Mouse (Mus musculus) thymus, postnatal 4 days (tissue): ENCODE data around the gene Tert.

ENCODE experiments used
- DNase-seq: peaks from one replicate; pipeline ENCODE4 v3.0.0; 2021

Tert gene

DNA sequence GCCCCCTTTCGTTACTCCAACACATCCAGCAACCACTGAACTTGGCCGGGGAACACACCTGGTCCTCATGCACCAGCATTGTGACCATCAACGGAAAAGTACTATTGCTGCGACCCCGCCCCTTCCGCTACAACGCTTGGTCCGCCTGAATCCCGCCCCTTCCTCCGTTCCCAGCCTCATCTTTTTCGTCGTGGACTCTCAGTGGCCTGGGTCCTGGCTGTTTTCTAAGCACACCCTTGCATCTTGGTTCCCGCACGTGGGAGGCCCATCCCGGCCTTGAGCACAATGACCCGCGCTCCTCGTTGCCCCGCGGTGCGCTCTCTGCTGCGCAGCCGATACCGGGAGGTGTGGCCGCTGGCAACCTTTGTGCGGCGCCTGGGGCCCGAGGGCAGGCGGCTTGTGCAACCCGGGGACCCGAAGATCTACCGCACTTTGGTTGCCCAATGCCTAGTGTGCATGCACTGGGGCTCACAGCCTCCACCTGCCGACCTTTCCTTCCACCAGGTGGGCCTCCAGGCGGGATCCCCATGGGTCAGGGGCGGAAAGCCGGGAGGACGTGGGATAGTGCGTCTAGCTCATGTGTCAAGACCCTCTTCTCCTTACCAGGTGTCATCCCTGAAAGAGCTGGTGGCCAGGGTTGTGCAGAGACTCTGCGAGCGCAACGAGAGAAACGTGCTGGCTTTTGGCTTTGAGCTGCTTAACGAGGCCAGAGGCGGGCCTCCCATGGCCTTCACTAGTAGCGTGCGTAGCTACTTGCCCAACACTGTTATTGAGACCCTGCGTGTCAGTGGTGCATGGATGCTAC, at the start of gene Tert:
Gene Tert (plus strand): TSS at position 167 of the 805 bp plus-strand sequence.
- peak; percentile 81 for DNase-seq

DNA sequence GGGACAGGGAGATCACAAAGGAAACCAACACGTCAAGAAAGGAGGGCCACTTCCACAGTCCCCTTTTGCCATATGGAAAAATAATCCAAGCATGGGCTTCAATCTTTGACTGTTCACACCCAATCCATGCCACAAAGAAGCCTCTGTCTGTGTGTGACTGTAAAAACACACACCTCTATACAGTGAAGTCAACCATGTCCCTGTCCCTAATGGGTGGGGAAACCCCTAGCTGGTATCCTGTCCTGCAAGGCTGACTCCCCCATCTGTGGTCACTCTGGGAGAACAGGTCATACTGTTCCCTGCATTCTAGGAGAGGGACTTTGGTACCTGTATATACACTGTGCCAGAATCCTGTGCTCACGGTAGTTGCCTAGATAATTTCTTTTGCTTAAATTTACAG, 49.4 kb upstream of the Tert start:
- DNase-seq, result no peak

DNA sequence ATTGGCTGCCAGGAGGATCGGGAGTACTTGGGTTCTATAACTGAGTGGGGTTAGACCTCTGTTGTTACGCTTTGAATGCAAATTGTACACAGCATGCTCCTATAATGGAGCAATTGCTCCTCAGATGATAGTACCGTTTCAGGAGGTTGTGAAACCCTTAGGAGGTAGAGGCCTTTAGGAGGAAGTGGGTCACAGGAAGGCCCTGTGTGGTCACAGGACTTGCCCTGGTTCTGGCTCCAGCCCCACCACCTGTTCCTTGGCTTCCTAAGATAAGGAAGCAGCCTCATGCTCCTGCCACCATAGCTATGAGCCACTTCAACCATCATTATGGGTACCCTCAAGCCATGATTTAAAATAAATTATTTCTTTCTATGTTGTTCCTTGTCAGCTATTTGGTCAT, 35.2 kb upstream of the Tert start:
- no peak for DNase-seq

DNA sequence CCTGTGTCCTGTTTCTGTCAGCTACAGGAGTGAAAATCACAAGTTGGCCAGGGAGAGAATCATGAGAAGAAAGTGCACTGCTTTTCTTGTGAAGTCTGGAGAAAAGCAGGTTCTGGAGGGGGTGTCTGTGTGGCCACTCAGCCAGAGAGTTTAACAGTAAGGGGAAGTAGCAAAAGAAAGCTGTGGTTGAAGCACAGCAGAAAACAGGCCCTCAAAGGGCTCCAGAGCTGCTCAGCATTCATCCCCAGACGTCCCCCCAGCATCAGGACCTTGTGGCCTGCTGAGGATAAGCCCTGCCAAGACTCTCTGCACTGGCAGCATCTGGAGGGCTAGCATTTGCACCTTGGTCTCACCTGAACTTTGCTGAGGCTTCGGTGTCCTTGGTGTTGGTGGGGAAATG, 34.2 kb upstream of the Tert start:
- DNase-seq, result no peak

DNA sequence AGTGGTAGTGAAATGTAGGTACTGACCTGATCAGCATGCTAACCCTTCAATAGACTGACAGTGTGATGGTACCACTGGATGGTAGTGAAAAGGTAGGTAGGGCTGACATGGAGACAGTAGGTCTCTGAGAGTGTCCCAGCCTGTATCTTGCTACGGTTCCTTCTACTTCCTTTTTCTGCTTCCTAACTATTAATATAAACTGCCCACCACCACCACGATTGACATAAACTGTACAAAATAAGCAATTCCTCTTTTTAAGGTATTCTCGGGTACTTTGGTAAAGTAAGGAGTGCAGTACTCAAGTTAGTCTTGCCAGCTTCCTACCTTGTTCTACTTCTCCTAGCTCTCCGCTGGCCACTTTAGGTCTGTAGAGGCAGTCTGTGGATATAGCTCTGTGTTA, 30.4 kb upstream of the Tert start:
- no peak for DNase-seq

DNA sequence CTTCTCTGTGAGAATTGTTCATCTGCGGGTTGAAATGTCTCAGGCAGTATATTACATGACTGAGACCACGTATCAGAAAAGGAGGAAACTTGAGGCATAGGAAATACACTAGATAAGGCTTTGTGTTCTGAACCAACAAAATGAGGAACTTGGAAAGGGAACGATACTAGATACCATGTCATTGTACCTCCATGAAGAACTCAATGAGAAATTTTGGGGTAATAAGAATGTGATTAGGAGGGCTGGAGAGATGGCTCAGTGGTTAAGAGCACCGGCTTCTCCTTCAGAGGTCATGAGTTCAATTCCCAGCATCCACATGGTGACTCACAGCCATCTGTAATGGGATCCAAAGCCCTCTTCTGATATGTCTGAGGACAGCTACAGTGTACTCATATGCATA, 26.5 kb upstream of the Tert start:
- no peak for DNase-seq

DNA sequence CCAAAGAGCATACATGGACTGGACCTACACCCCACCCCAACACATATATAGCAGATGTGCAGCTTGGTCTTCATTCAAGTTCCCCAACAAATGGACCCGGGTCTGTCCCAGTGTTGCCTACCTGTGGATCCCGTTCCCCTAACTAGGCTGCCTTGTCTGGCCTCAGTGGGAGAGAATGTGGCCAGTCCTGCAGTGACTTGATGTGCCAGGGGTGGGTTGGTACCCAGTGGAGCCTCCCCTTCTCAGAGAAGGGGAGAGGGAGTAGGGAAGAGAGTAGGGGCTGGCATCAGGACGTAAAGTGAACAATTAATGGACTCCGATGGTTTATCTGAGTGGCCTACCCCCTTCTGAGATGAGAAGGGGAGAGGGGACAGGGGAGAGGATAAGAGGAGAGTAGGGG, 23.7 kb upstream of the Tert start:
- peak; percentile 12 for DNase-seq

DNA sequence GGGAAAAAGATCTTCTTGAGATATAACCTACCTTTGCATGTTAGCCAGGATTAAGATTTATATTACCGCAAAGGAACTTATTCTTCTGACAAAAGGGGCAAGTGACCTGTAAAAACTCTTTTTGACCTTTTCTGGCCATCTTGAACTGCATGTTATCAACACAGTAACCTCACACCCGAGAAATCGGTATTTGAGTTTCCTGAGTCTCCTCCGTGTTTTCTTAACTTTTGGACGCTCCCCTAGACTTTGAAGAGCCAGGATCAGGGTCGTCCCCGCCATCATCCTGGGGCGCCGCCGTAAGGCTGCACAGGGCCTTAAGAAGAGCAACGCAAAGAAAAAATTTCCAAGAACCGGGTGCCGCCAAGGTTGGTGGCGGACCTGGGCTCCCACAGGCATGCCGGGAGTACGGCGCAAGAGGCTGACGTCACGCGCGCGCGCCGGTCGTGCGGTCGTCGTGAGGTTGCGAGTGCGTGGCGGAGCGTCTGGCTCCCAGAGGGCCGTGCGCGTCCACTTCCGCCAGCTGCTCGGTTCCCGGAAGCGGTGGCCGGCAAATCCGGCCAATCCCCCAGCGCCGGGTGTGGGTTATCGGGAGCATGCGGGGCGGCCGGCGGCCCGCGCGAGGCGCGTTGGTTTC, 23.1 kb upstream of the Tert start, which contains the start of gene Clptm1l:
Gene Clptm1l (plus strand): TSS at position 485 of the 634 bp plus-strand sequence.
- peak; percentile 96 for DNase-seq

DNA sequence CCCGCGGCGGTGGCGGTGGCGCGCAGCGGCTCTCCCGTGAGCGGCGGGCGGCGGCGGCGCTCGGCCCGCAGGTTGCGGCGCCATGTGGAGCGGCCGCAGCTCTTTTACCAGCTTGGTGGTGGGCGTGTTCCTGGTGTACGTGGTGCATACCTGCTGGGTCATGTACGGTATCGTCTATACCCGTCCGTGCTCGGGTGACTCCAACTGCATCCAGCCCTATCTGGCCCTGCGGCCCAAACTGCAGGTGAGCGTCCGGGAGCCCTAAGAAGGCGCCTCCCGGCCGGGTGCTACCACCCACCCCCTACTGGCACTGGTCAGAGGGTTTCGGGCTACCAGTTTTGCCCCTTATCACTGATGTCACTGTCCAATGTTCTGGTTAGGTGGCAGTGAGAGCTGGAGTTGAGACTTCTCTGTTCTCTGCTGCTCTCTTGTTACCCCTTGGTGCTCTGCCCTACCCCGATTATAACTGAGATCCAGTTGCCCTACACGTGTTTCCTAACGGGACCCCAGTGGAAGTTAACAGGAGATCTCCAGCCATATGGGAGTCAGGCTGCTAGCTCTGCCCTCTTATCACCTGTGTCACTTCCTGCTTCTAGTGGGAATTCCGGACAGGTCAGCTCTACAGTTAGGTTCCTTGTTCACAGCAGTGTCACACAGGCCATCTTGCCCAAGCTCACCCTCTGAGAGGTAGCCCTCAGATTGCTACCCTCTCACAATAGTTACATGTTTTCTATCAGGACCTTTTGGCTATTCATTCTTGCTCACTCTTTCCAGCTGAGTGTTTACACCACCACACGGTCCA, 22.4 kb upstream of the Tert start:
- DNase-seq, result no peak

DNA sequence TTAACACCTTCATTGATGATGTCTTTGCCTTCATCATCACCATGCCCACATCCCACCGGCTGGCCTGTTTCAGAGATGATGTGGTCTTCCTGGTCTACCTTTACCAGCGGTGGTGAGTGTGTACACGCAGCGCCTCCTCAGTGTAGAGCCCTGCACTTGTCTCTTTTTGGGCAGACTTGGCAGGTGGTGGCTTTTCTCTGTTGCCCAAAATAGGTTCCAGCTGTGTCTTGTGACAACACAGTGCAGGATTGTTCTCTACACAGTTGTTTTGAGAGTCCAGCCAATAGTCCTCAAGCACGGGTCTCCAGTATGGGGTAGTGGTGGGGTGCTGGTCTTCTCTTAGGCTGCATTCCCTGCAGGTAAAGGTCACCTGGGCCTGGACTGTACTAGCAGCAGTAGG, 8.3 kb upstream of the Tert start:
- DNase-seq, result no peak

DNA sequence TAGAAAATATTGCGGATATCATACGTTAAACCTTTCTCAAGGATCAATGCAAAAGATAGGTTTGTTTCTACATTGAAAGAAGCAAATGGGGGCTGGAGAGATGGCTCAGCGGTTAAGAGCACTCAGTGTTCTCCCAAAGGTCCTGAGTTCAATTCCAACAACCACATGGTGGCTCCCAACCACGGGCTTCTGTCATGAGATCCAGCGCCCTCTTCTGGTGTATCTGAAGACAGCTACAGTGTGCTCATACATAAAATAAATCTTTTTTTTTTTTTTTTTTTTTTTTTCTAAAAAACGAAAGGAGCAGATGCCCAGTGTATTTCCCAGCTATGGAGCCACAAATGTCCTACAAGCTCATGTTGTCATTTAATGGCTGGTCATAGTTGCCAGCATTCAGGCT, 6.1 kb upstream of the Tert start:
- DNase-seq, result no peak

DNA sequence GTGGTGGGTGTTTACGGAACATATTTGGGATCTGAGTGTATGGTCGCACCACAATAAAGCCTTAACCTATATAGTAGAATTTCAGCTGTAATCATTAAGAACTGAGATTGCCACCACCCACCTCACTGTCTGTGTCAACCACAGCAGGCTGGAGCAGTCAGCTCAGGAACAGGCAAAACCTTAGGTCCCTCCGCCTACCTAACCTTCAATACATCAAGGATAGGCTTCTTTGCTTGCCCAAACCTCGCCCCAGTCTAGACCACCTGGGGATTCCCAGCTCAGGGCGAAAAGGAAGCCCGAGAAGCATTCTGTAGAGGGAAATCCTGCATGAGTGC, 334 bp upstream of the Tert start:
- DNase-seq, result no peak

DNA sequence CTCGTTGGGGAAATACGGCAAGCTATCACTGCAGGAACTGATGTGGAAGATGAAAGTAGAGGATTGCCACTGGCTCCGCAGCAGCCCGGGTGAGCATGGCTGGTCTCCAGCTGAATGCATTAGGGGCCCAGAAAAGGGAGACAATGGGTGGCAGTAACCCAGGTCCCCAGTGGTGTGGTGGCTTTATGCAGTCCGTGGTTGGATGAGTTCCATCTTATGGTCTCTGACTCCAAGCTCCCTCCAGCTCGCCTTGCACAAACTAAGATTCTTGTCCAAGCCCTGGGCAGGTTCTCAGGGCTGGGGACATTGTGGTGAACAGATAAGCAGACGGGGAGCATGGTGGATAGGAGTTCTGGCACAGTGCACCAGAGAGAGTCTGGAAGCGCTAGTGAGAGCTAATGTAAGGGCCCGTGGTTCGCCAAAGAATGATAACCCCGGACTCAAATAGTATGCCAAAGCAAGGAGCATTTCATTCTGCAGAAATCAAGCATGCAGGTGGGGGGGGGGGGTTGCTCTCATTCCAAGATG, 1.9 kb downstream of the Tert start:
- no peak for DNase-seq

DNA sequence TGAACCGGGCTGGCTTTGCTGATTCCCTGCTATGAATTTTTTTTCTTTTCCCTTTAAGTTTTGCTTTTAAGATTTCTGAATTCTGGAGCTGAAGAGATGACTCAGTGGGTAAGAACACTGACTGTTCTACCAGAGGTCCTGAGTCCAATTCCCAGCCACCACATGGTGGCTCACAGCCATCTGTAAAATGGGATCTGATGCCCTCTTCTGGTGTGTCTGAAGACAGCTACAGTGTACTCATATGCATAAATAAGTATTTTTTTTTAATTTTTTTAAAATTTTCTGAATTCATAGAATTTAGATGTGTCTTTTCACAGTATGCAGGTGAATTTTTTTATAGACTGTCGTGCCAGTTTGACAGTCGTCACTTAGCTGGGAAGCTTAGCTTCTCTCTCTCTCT, 5.1 kb downstream of the Tert start:
- DNase-seq, result no peak

DNA sequence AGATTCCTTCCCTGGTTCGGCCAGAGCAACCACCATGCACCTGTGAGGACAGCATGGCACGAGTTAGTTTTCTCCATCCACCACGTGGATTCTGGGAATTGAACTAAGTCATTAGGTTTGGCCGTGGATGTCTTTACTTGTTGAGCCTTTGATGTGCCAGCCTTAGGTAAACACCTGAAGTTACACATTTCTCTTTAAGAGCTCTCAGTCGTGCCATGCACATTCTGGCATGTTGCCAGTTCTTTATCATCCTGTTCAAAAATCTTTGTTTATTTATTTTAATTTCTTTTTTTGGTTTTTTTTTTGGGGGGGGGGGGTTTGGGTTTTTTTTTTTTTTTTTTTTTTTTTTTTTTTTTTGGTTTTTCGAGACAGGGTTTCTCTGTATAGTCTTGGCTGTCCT, 11.1 kb downstream of the Tert start:
- no peak for DNase-seq

DNA sequence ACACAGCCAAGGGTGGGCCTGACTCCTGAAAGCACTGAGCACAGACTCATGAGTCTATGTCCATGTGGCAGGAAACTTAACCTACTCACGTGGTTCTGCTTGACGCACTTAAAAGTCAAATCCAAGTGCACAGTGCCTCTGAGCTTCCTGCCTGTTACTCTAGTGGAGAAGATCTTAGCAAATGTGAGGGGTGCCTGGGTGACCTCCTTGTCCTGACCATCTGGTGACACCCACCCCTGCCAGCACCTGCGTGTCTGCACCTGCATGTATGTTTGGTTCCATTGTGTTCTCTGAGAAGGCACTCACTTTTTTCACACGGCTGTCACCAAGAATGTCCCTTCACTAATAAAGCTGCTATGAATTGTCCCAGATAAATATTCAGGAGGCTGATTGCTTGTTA, 14.6 kb downstream of the Tert start:
- peak; percentile 53 for DNase-seq

DNA sequence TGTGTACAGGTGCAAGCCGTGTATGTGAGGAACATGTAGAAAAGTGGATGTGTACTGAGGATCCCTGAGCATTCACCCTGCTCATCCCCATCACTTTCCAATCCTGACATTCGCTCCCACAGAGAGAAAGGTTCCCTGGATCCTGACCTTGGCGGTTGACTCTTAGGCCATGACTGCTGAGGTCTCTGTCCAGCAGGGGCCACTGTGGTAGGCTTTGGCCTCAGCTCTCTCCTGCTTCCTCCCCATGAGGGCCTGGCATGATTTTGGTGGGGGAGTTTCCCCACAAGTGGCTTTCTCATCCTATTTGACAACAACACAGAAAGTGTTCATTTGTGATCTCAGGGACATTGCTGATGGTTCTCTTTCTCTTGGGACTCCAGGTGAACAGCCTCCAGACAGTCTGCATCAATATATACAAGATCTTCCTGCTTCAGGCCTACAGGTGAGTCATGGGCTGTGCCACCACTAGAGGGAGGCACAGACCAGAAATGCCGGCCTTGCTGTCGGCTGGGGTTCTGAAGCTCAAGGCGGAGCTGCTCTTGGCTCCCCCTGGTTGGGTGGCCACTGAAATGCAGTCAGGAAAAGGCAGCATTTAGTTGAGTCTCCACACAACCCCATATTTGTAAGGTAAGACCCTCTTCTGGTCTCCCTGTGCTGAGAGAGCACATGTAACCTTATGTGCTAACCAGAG, 19.8 kb downstream of the Tert start:
- DNase-seq, result peak; percentile 90

DNA sequence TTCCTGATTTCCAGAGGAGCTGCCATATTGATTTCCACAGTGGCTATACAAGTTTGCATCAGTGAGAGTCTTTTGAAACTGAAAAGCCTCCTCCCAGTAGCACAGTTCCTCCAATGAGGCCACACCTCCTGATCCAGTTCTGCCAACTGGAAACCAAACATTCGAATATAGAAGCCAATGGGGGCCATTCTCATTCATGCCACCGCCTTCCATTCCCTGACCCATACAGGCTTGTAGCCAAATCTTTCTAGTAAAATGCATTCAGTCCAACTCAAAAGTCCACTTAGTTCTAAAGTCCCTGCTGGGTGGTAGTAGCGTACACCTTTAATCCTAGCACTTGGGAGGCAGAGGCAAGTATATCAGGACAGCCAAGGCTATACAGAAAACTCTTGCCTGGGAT, 26.6 kb downstream of the Tert start:
- no peak for DNase-seq

DNA sequence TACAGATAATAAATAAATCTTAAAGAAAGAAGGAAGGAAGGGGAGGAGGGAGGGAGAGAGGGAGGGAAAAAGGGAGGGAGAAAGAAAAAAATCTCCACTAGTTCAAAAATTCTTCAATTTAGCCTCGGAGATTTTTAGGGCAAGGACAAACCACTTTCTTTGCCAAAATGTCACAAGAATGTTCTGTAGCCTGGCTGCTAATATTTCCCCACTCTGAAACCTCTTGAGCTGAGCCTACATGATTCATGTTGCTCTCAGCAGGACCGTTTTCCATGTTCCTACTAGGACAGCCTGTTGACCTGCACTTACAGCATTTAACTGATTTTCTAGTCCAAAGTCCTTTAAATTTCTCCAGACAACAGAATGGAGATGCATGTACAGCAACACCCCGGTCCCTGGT, 28.3 kb downstream of the Tert start:
- no peak for DNase-seq

DNA sequence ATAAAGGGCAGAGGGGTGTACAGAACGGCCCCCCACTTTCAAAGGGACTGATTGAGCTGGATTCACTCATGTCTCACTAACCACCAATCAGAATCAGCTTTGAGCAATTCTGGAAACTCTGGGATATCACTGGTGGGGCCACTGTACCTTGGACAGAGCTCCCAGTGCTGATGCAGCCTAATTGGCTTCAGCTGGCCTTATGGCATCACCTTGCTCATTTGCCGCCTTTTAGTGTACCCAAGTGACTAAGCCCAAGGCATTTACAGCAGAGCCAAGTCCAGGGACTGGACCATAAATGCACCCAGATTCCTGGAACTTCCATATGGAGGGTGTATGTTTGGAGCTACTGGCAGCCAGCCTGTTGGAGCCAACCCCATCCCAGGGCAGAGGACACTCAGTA, 32.2 kb downstream of the Tert start:
- DNase-seq, result no peak

DNA sequence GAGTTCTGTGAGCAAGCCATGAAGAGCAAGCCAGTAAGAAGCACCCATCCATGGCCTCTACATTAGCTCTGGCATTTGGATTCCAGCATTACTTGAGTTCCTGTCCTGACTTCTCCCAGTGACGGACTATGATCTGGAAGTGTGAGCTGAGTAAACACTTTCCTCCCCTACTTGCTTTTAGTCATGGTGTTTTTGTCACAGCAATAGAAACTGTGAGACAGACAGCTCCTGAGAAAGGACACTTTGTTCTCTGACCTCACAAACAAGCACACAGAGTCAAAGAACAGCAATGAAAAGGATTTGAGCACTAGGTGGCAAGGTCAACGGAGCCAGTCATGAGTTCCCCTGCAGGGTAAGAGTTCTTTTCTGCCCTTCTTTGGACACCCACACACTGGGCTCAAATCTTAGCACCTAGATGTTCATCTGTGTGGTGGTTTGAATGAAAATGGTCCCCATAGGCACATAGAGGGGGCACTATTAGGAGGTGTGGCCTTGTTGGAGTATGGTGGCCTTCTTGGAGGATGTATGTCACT, 33.5 kb downstream of the Tert start:
- DNase-seq, result no peak

DNA sequence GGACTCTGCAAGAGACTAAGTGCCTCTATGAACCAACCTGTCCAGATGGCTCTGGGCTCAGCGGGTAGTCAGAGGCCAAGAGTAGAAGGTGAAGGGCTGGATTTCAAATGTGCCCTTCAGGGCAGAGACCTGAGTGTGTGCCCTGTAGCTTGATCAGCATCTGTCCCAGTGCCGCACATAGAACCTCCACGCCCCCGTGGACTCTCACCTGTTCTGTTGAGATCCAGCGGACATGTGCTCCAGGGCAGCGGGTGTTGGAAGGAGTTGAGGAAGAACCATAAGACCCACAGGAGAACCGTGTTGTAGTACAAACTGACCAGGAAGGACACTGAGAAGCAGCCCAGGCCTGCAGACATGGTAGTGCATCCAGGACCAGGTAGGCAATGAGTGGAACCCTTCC, 48.5 kb downstream of the Tert start:
- DNase-seq, result no peak

DNA sequence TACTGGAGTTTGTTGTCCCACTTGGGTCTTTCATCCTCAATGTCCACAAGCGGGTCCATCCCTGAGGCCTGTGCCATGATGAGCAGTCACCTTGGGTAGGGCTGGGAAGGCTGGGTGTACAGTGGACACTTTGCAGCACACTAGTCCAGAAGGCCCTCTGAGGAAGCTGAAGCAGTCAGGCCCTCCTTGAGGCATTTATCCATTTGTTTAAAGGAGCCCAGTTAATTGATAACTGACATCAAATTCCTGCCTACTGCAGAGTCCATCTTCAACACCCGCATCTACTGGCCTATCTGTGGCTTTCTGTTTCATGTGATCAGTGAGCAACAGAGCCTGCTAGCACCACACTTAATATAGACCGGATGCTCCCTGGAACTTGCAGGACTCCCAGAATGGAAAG, 51.1 kb downstream of the Tert start, which contains the start of gene Slc6a18:
Gene Slc6a18 (minus strand): TSS at position 171 of the 400 bp plus-strand sequence.
- DNase-seq, result no peak
